Mouse (Mus musculus) neural tube, embryonic 11.5 days (tissue): Measurements from ENCODE around the gene Ppp1r3g. TPM values are rescaled to one million over a fixed set of nuclear protein-coding genes. Genes with fewer than 3 reads are reported as not detected.

Source experiments
- ATAC-seq: fragments of 200-750 bp; cut with Nextera tagmentation; 2 replicates; pipeline ENCODE4 v1.8.0; 2017; ENCODE audit warnings: moderate number of reproducible peaks, mild to moderate bottlenecking, moderate TSS enrichment, moderate library complexity; ENCODE audit not compliant: insufficient read depth, low FRiP score, low TSS enrichment
- DNase-seq: peaks from one replicate; pipeline ENCODE4 v3.0.0-alpha.2; 2015; ENCODE audit warnings: low spot score
- H3K27ac ChIP-seq: fragments of 300-500 bp; sonication (generic); 2 replicates; pipeline ENCODE4 v1.5.1; 2014; ENCODE audit warnings: low read depth, mild to moderate bottlenecking, low read length
- H3K27me3 ChIP-seq: fragments of 300-500 bp; sonication (generic); 2 replicates; pipeline ENCODE4 v1.6.1; 2014; ENCODE audit warnings: mild to moderate bottlenecking, low read length, mixed read lengths; ENCODE audit not compliant: control insufficient read depth, insufficient read depth
- H3K36me3 ChIP-seq: fragments of 300-500 bp; sonication (generic); 2 replicates; pipeline ENCODE4 v1.6.1; 2014; ENCODE audit warnings: mild to moderate bottlenecking, low read length, moderate library complexity, mixed read lengths; ENCODE audit not compliant: control insufficient read depth, insufficient read depth
- H3K4me1 ChIP-seq: fragments of 300-500 bp; sonication (generic); 2 replicates; pipeline ENCODE4 v1.6.1; 2014; ENCODE audit warnings: low read length, mixed read lengths; ENCODE audit not compliant: control insufficient read depth, insufficient read depth
- H3K4me2 ChIP-seq: fragments of 300-500 bp; sonication (generic); 2 replicates; pipeline ENCODE4 v1.6.1; 2014; ENCODE audit warnings: low read depth, mild to moderate bottlenecking, moderate library complexity
- H3K4me3 ChIP-seq: fragments of 300-500 bp; sonication (generic); 2 replicates; pipeline ENCODE4 v1.5.1; 2014; ENCODE audit warnings: low read depth, low read length
- H3K9ac ChIP-seq: fragments of 300-500 bp; sonication (generic); 2 replicates; pipeline ENCODE4 v1.6.1; 2014; ENCODE audit warnings: mild to moderate bottlenecking, low read length
- H3K9me3 ChIP-seq: fragments of 300-500 bp; sonication (generic); 2 replicates; pipeline ENCODE4 v1.6.1; 2016; ENCODE audit warnings: low read length; ENCODE audit not compliant: control insufficient read depth
- WGBS: fragments of 180-500 bp; shearing (Covaris S2); extraction: QIAGEN DNeasy Blood & Tissue Kit; methylation state at CpG from one replicate; pipeline ENCODE4 v1.1.7; 2014; 5-methylcytosine and 5-hydroxymethylcytosine counted together
- polyA plus RNA-seq: library from polyadenylated mRNA; unstranded; fragments of >200 nt; fragmentation: Nextera tagmentation; extraction: Ambion mirVana; gene quantifications from 2 replicates; pipeline ENCODE4 v1.2.1, GENCODE M21; 2014

Gene Ppp1r3g
- 0.60 and 0.88 TPM in 2 replicates for polyA plus RNA-seq

DNA sequence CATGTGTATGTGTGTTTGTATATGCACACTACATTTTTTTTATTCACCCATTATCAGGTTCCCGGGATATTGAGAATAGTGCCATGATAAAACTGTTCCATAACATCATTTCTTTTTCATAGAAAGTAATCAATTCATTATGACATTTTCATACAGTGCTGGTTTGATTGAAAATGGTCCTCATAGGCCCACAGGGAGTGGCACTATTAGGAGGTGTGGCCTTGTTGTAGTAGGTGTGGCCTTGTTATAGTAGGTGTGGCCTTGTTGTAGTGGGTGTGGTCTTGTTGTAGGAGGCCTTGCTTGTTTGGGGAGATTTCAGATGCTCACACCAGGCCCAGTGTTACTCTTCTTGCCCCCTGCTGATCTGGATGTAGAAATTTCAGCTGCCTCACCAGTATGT lies at the start of gene Ppp1r3g:
Ppp1r3g (plus strand) TSS at position 301 of the 400 bp plus-strand sequence.
- no peak within 1 kb of the TSS for H3K4me3 ChIP-seq
- DNase-seq: no peak
- no peaks in the 10 kb centered on the region for H3K27me3 ChIP-seq
- ATAC-seq: no peak
- H3K4me2 ChIP-seq: no peak within 1 kb of the TSS
- no peaks in the 10 kb centered on the region for H3K36me3 ChIP-seq
- 96% methylated on average over 1 of the region's 1 CpGs for WGBS
- H3K27ac ChIP-seq: no peak within 1 kb of the TSS
- no peak within 1 kb of the TSS for H3K9ac ChIP-seq
- no peaks in the 10 kb centered on the region for H3K9me3 ChIP-seq
- H3K4me1 ChIP-seq: no peaks in the 10 kb centered on the region

DNA sequence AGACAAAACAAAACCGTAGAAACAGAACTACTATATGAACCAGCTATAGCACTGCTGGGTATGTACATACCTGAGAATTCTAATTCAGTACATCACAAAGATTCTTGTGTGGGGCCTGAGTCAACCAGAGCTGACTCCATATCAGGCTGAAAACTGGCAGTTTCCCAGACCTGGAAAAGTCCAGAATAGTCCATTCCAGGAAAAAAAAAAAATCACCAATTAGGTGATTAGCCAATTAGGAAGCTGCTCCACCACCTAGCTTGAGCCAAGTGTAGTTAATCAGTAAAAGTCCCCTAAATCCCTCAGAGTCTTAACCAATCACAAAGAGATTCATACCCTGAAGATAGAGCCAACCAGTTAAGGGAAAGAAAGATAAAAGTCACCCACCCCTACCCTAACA lies 47.2 kb upstream of the Ppp1r3g start:
- Histone ChIP-seq H3K9me3 (no peaks in the 10 kb centered on the region), H3K4me1 (no peaks in the 10 kb centered on the region), H3K36me3 (no peaks in the 10 kb centered on the region), H3K4me2 (no peak overlapping the region), H3K9ac (no peak overlapping the region), H3K27me3 (no peaks in the 10 kb centered on the region), H3K27ac (no peak overlapping the region), H3K4me3 (no peak overlapping the region)
- ATAC-seq (no peak), DNase-seq (no peak)
- 93% methylated on average over 1 of the region's 1 CpGs for WGBS

DNA sequence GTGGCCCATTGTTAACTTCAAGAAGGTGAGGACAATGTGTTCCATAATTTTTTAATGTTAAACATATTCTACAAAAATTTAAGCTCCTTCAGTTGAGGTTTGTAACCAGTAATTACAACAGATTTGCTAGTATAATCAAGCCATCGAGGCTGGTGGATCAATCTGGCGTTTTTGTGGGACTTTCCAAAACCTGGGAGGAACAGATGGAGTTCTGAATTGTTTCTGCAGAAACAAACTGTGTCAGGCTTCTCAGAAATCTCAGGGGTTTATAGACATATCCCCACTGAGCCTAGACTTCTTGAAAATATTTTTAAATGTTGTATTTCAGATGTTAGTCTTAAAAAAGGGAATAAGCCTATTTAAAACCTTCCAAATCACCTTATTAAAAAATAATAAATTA lies 20.6 kb upstream of the Ppp1r3g start:
- H3K27ac ChIP-seq: no peak overlapping the region
- ATAC-seq: no peak
- no peak overlapping the region for H3K4me2 ChIP-seq
- H3K9me3 ChIP-seq: no peaks in the 10 kb centered on the region
- H3K36me3 ChIP-seq: no peaks in the 10 kb centered on the region
- H3K27me3 ChIP-seq: no peaks in the 10 kb centered on the region
- no peaks in the 10 kb centered on the region for H3K4me1 ChIP-seq
- whole genome bisulfite sequencing: 80% methylated on average over 2 of the region's 2 CpGs
- DNase-seq: no peak
- H3K4me3 ChIP-seq: no peak overlapping the region
- H3K9ac ChIP-seq: no peak overlapping the region

DNA sequence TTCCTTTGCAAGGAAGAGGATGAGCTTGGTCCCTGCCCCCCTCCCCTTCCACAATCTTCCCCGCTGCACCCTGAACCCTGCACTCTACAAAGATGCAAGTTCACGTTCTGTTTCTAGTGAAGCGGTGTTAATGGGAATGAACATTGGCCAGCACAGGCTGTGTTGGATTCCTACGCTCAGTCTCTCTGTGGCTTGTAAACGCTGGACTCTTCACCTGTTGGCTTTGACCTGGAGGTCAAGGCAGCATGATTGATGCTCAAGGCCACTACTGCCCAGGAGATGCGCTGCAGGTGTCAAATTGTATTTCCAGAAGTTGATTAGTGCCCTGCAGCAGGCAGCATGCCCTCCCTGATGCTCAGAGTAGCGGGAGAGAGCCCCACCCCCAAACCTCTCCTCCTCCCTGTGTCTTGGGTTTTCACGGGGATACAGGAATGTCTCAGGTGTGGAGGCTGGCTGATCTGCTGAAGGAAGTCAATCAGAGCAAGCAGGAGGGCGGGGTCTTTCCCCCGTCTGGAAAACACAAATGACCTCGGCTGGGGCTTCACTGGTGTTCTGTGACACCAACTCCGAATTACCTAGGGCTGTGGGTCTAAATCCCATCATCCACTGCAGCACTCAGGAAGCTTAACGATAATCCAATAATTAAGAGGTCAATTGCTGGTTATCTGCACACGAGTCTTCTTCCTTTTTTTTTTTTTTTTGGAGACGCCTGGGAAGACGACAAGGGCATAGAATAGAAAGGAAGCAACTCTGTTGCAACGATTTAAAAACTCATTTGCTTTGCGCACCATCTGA lies 18.6 kb upstream of the Ppp1r3g start:
- Histone ChIP-seq H3K4me2 (no peak overlapping the region), H3K4me1 (no peaks in the 10 kb centered on the region), H3K27me3 (no peaks in the 10 kb centered on the region), H3K36me3 (no peaks in the 10 kb centered on the region), H3K27ac (no peak overlapping the region), H3K9me3 (no peaks in the 10 kb centered on the region), H3K4me3 (no peak overlapping the region), H3K9ac (no peak overlapping the region)
- DNase-seq (no peak), ATAC-seq (no peak)
- 71% methylated on average over 18 of the region's 18 CpGs for WGBS

DNA sequence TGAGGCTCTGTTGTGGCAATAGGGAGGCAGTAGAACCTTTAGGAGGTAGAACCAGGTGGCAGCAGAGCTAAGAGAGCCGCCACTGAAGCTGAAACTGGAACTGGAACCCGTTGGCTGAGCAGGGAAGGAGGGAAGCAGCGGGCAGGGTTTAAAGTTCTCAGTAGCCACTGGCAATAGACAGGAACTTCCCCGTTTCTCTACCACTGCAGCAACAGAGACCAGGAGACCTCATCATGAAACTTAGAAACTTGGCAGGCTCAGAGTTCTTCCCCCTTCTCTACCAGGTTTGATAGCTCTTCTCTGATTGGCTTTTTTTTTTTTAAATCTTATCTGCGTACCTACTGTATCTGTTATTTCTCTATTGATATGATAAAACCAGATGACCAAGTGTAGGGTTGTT lies 17.7 kb upstream of the Ppp1r3g start:
- no peaks in the 10 kb centered on the region for H3K36me3 ChIP-seq
- H3K4me1 ChIP-seq: no peaks in the 10 kb centered on the region
- DNase-seq (no peak), ATAC-seq (no peak)
- no peaks in the 10 kb centered on the region for H3K9me3 ChIP-seq
- no peak overlapping the region for H3K4me2 ChIP-seq
- H3K4me3 ChIP-seq: no peak overlapping the region
- no peak overlapping the region for H3K27ac ChIP-seq
- no peak overlapping the region for H3K9ac ChIP-seq
- 80% methylated on average over 5 of the region's 5 CpGs for WGBS
- H3K27me3 ChIP-seq: no peaks in the 10 kb centered on the region

DNA sequence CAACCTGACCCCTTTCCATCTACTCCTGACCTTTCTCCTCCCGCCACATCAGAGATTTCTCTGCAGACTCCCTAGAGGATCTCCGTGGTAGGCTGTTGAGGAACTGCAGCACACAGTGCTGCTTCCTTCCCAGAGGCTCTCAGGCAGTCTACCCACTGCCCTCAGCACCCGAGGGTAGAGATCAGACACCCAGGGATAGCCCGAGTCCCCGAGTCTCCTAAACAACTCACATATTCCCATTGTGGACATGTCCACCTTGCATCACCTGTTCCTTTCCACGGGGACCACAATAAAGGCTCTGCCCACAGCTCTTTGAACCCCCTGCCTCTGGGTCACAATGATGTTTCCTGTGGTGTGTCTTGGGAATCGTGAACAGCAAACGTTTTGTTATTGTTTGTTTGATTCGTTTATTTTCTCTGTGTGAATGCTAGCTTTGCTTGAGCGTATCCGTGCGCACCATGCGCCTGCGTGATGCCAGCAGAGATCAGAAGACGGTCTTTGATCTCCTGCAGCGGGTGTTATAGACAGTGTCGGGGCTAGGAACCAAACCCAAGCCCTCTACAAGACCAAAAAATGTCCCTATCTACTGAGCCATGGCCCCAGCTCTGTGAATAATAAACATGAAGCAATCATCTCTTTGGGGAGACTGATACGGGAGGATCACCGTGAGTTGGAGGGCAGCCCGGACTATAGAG lies 11.8 kb upstream of the Ppp1r3g start:
- Histone ChIP-seq H3K27ac (no peak overlapping the region), H3K27me3 (no peaks in the 10 kb centered on the region), H3K9me3 (no peaks in the 10 kb centered on the region), H3K4me1 (no peaks in the 10 kb centered on the region), H3K4me2 (no peak overlapping the region), H3K9ac (no peak overlapping the region), H3K4me3 (no peak overlapping the region), H3K36me3 (no peaks in the 10 kb centered on the region)
- no peak for DNase-seq
- no peak for ATAC-seq
- WGBS: 71% methylated on average over 20 of the region's 20 CpGs

DNA sequence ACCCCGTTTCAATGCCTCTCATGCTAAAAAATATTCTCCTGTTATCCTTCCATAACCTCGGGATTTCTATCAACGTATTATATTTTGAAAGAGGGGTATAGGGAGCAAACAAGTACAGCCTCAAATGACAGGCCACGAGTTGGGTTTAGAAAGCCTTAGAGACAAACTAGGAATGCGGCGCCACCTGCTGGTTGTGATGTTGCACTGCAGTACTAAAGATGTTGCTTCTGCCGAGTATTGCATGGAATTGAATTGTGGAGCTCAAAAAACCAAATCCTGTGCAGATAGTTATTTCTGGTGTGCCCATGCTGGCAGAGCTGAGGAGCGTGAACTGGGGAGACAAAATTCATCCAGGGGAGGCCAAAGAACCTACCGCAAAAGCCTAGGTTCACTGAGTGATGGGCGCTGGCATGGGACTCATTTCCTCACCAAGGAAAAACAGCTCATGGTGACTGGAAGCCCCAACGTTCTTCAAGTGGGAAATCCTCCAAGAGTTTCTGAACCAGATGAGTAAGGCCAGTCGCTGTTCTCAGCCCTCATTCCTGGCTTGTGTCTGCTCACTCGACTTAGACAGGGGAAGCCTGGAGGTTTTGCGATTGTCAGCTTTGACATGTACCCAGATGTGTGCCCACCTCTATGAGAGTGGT lies 11.2 kb upstream of the Ppp1r3g start:
- no peak for ATAC-seq
- peak; percentile 67 for DNase-seq
- Histone ChIP-seq H3K9ac (no peak overlapping the region), H3K4me2 (no peak overlapping the region), H3K9me3 (no peaks in the 10 kb centered on the region), H3K27ac (no peak overlapping the region), H3K4me1 (no peaks in the 10 kb centered on the region), H3K36me3 (no peaks in the 10 kb centered on the region), H3K27me3 (no peaks in the 10 kb centered on the region), H3K4me3 (no peak overlapping the region)
- WGBS: 24% methylated on average over 14 of the region's 14 CpGs

DNA sequence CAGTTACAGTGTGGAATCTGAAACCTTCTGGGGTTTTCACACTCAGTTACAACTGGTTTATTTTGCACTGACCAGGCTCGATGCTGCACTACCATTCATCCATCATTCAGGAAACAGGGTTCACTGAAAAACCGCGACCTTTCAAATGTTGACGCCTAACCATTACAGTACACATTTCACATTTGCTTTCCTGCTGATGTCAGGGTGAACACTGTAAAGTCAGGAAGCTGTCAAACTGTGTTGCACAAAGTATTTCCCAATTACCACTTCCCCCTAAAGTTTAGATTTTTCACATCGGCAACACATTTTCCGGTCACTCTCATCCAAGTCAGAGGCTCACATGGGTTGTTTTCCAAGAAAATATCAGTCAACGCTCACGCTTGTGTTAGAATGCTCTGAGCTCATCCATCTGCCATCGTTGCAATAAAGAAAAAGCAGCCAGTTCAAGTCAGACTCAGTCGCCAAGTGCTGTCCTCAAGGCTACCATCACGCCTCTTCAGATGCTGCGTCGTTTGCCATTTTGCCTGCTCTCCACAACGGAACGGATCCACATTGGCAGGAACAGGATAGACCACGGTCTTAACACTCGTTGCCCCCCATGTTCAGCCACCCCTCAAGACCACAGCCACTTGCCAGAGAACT lies 8.7 kb upstream of the Ppp1r3g start:
- 76% methylated on average over 17 of the region's 17 CpGs for WGBS
- Histone ChIP-seq H3K4me3 (no peak overlapping the region), H3K27me3 (no peaks in the 10 kb centered on the region), H3K4me1 (no peaks in the 10 kb centered on the region), H3K9me3 (no peaks in the 10 kb centered on the region), H3K36me3 (no peaks in the 10 kb centered on the region), H3K9ac (no peak overlapping the region), H3K27ac (no peak overlapping the region), H3K4me2 (no peak overlapping the region)
- ATAC-seq (no peak), DNase-seq (peak; percentile 24)
